Mouse (Mus musculus) liver, postnatal 0 days (tissue): ENCODE results near the gene Abcc10.

ENCODE experiments used
- CTCF ChIP-seq: sonication (generic); IDR thresholded peaks from 2 replicates; pipeline ENCODE4 v1.5.1; 2016; ENCODE audit warnings: antibody characterized with exemption, low read depth
- EP300 ChIP-seq: IDR thresholded peaks from 2 replicates; pipeline ENCODE4 v1.6.1; 2016; ENCODE audit warnings: antibody characterized with exemption, low read depth, mild to moderate bottlenecking

DNA sequence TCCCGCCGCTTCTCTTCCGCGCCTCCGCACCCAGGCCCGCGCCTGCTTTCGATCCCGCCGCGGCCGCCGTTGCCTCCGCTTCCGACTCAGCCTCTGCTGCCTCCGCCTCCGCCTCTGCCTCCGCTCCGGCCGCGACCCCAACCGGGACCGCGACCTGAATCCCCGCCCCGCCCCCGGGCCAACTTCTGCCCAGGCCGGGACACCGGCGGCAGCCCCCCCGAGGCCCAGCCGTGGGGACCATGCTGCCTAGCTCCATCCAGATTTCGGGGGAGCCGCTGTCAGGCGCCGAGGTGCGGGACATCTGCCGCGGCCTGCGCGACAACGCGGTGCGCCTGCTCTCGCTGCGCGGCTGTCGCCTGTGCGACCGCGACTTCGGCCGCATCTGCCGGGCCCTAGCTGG lies 74.0 kb downstream of the Abcc10 start:
- no peak for TF ChIP-seq CTCF
- no peak for TF ChIP-seq EP300
